Mouse (Mus musculus) testis, adult 2 months (tissue): ENCODE data around the gene Cd84. TPM values are rescaled to one million over a fixed set of nuclear protein-coding genes. Genes with fewer than 3 reads are reported as not detected.

Experiments used
- H3K27ac ChIP-seq: fragments of 200-500 bp; 2 replicates; pipeline ENCODE4 v1.5.1; 2012; ENCODE audit warnings: low read depth, low read length; ENCODE audit not compliant: control insufficient read depth, insufficient read depth
- H3K27me3 ChIP-seq: fragments of 200-500 bp; 2 replicates; pipeline ENCODE4 v1.6.1; 2012; ENCODE audit warnings: mild to moderate bottlenecking, low read length, moderate library complexity; ENCODE audit not compliant: control insufficient read depth, insufficient read depth
- H3K36me3 ChIP-seq: fragments of 200-500 bp; 2 replicates; pipeline ENCODE4 v1.6.1; 2012; ENCODE audit warnings: mild to moderate bottlenecking, low read length; ENCODE audit not compliant: control insufficient read depth, insufficient read depth
- H3K4me1 ChIP-seq: fragments of 200-500 bp; 2 replicates; pipeline ENCODE4 v1.6.1; 2012; ENCODE audit warnings: low read length; ENCODE audit not compliant: control insufficient read depth, insufficient read depth
- H3K4me3 ChIP-seq: fragments of 200-500 bp; 2 replicates; pipeline ENCODE4 v1.5.1; 2012; ENCODE audit warnings: low read depth, mild to moderate bottlenecking, low read length, moderate library complexity, mixed read lengths; ENCODE audit not compliant: control insufficient read depth
- CTCF ChIP-seq: fragments of 200-500 bp; IDR thresholded peaks from 2 replicates; pipeline ENCODE4 v1.5.1; 2012; ENCODE audit warnings: low read depth, mild to moderate bottlenecking, inconsistent platforms, low read length, moderate library complexity; ENCODE audit not compliant: control insufficient read depth, insufficient read depth, insufficient replicate concordance
- POLR2A ChIP-seq: fragments of 200-500 bp; IDR thresholded peaks from 2 replicates; pipeline ENCODE4 v1.6.1; 2012; ENCODE audit warnings: low read depth, mild to moderate bottlenecking, inconsistent platforms, low read length, moderate library complexity; ENCODE audit not compliant: control insufficient read depth
- polyA plus RNA-seq: library from polyadenylated mRNA; depleted of rRNA; stranded (reverse); fragments of >200 nt; gene quantifications from 2 replicates; pipeline ENCODE4 v1.2.3, GENCODE M21; 2012

Gene Cd84
- polyA plus RNA-seq, 1 experiment: 0.56 TPM

GRCm38 (mm10) chr1:171816991-171817390 lies 22.5 kb upstream of the Cd84 start:
- no peak for TF ChIP-seq CTCF
- no peak for TF ChIP-seq POLR2A
- Histone ChIP-seq H3K4me3 (no peak overlapping the region), H3K36me3 (no peaks in the 10 kb centered on the region), H3K27me3 (no peaks in the 10 kb centered on the region), H3K27ac (no peak overlapping the region), H3K4me1 (no peaks in the 10 kb centered on the region)

GRCm38 (mm10) chr1:171821331-171821730 lies 18.2 kb upstream of the Cd84 start:
- Histone ChIP-seq H3K27ac (no peak overlapping the region), H3K4me1 (no peaks in the 10 kb centered on the region)
- TF ChIP-seq POLR2A (no peak), CTCF (no peak)

GRCm38 (mm10) chr1:171825462-171825861 lies 14.0 kb upstream of the Cd84 start:
- TF ChIP-seq POLR2A (no peak), CTCF (no peak)
- Histone ChIP-seq H3K36me3 (no peaks in the 10 kb centered on the region), H3K27me3 (no peaks in the 10 kb centered on the region), H3K4me3 (no peak overlapping the region), H3K27ac (no peak overlapping the region), H3K4me1 (no peaks in the 10 kb centered on the region)

More at GRCm38 (mm10) chr1:171821331-171821730, 18.2 kb upstream of the Cd84 start:
- Histone ChIP-seq H3K27me3 (no peaks in the 10 kb centered on the region), H3K4me3 (no peak overlapping the region), H3K36me3 (no peaks in the 10 kb centered on the region)

GRCm38 (mm10) chr1:171826164-171826563 lies 13.3 kb upstream of the Cd84 start:
- Histone ChIP-seq H3K27ac (no peak overlapping the region), H3K36me3 (no peaks in the 10 kb centered on the region), H3K4me1 (no peaks in the 10 kb centered on the region), H3K4me3 (no peak overlapping the region), H3K27me3 (no peaks in the 10 kb centered on the region)
- no peak for TF ChIP-seq POLR2A

GRCm38 (mm10) chr1:171827674-171828073 lies 11.8 kb upstream of the Cd84 start:
- no peaks in the 10 kb centered on the region for H3K36me3 ChIP-seq
- H3K27me3 ChIP-seq: no peaks in the 10 kb centered on the region
- no peaks in the 10 kb centered on the region for H3K4me1 ChIP-seq
- no peak overlapping the region for H3K27ac ChIP-seq
- TF ChIP-seq CTCF (no peak), POLR2A (no peak)
- no peak overlapping the region for H3K4me3 ChIP-seq

GRCm38 (mm10) chr1:171840450-171841023 lies 1.0 kb downstream of the Cd84 start:
- no peaks in the 10 kb centered on the region for H3K36me3 ChIP-seq
- H3K4me1 ChIP-seq: no peaks in the 10 kb centered on the region
- H3K27ac ChIP-seq: no peak overlapping the region
- no peaks in the 10 kb centered on the region for H3K27me3 ChIP-seq
- no peak overlapping the region for H3K4me3 ChIP-seq
- no peak for TF ChIP-seq POLR2A
- TF ChIP-seq CTCF: no peak

GRCm38 (mm10) chr1:171845035-171845754 lies 5.7 kb downstream of the Cd84 start:
- no peak overlapping the region for H3K4me3 ChIP-seq
- no peak for TF ChIP-seq POLR2A
- TF ChIP-seq CTCF: no peak
- no peaks in the 10 kb centered on the region for H3K36me3 ChIP-seq
- H3K27ac ChIP-seq: no peak overlapping the region
- H3K4me1 ChIP-seq: no peaks in the 10 kb centered on the region
- no peaks in the 10 kb centered on the region for H3K27me3 ChIP-seq

- H3K36me3 ChIP-seq: no peaks in the 10 kb centered on the region
- H3K4me3 ChIP-seq: no peak overlapping the region
- no peaks in the 10 kb centered on the region for H3K4me1 ChIP-seq
- TF ChIP-seq POLR2A: no peak
- TF ChIP-seq CTCF: no peak
- H3K27ac ChIP-seq: no peak overlapping the region
- no peaks in the 10 kb centered on the region for H3K27me3 ChIP-seq
These were observed 8.7 kb downstream of the Cd84 start for GRCm38 (mm10) chr1:171848201-171848600.
